Mouse (Mus musculus): ENCODE measurements around the gene Slc22a27.
"Not testable (repeated sequence)": the region's sequence is repeated elsewhere in the genome, so short reads cannot be mapped to it uniquely, and the experiment has no call there.

The Slc22a27 gene

DNA sequence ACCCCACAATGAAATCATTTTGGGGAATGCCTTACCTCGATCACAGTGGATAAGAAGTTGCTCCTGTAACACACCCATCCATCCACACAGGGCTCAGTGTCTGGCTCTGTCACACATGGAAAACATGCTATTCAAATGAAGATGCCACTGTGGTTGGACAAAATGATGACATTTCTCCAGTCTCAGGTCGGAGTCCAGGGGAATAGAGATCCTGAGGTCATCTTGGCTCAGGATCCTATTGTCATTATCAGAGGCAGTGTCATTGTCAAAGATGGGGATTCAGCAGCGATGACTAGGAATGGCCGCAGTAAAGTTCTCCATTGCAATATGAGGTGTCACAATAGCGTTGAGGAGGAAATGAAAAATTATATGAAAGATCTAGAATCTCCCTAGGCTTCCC is at the start of gene Slc22a27:
Slc22a27 (minus strand) TSS at position 101 of the 400 bp plus-strand sequence.
- ATAC-seq (ENCODE audit: low TSS enrichment) = not testable (repeated sequence)

DNA sequence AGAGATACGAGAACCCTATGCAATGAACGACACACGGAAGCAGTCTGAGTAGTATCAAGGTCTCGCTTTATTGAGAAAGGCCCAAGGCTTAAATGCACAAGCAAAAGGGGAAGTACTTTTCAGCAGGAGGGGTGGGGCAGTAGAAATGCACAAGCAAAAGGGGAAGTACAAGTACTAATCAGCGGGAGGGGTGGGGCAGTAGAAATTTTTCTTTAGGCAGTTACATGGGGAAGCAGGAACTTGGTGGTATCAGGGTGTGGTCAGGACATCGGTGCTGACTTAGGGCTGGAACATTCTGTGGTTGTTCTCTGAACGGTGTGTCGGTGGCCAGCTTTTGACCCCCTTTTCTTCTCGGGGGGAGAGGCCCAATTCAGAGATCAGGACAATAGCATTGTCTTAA is 45.8 kb upstream of the Slc22a27 start:
- not testable (repeated sequence) for ATAC-seq (ENCODE audit: low TSS enrichment)

DNA sequence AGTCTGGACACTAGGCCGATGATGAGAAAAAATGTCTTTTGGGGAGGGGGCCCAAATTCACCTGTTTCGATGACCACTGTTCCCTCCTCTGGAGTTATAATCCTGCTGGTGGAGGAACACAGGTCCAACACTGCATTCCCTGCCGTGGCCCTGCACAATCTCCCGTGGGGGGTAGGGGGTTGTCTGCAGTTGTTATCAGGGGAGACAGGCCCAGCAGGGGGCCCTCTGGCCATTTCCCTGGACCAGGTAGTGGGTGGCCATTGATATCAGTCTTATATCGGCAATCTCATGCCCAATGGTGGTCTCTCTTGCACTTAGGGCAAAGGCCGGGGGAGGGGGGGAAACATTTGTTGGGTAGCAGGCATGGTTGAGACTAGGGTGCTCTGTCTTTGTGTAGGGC is 43.3 kb upstream of the Slc22a27 start:
- not testable (repeated sequence) for ATAC-seq (ENCODE audit: low TSS enrichment)

DNA sequence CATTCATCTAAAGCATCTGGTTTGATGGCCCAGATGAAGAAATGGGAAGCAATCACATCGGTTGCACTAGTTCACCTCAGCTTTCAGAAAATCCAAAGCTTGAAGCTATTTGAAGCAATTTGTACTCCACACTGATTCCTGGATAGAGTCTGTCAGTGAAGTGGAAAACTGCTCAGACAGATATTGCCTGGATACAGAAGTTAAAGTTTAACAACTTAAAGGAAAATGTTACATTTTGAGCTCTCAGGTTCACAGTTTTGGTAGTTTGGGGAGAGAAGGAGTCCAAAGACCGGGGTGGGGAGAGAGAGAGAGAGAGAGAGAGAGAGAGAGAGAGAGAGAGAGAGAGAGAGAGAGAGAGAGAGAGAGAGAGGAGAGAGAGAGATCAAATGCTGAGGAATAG is 2.9 kb upstream of the Slc22a27 start:
- ATAC-seq (ENCODE audit: low TSS enrichment) = no peak

DNA sequence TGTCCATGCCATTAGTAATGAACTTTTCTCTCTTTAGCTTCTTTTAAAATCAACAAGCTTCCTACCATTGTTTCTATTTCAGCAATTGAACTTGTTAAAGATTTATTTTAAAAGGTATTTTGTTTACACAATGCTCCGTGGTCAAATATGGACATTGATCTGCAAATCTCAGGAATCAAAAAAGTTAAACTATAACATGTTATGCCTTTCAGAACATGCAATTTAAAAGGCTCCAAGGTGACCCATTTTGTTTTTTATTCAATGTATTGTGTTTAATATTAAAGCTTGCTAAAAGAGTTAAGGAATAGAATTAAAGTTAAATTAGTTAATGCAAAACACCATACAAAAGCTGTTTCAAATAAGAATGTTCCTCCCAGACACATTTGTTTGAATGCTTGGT is 723 bp upstream of the Slc22a27 start:
- not testable (repeated sequence) for ATAC-seq (ENCODE audit: low TSS enrichment)

DNA sequence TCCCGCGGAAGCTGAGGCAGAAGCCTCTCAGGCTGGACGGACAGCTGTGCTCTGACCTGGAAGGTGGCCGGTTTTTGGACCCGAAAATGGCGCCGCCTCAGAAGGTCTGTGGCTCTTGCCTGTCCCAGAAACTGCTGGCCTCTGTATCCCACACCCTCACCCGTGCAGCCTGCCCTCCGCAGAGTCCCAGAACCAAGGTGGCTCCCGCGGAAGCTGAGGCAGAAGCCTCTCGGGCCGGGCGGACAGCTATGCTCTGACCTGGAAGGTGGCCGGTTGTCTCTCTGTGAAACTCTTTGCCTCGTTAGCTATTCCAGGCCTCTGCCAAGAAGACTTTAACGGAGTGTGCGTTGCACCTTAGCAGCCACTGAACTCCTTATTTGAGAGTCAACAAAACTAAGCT is 26.4 kb downstream of the Slc22a27 start:
- ATAC-seq (ENCODE audit: low TSS enrichment) = not testable (repeated sequence)

DNA sequence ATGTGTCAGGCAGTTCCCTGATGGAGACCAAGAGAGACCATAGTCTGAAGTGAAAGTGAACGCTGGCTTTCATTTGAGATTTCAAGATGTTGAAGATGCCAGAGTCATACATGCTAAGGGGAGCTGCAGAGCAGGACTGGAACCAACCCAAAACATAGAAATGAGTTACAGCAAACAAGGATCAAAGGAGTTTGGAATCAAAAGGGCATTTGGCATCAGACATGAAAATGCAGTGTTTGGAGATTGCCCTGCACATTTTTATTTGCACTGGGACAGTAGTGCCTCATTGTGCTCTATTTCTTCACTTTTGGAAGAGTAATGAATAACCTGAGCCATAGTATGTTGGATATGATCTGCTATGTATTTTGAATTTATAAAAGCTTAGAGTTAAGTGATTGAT is 89.2 kb downstream of the Slc22a27 start:
- no peak for ATAC-seq (ENCODE audit: low TSS enrichment)

DNA sequence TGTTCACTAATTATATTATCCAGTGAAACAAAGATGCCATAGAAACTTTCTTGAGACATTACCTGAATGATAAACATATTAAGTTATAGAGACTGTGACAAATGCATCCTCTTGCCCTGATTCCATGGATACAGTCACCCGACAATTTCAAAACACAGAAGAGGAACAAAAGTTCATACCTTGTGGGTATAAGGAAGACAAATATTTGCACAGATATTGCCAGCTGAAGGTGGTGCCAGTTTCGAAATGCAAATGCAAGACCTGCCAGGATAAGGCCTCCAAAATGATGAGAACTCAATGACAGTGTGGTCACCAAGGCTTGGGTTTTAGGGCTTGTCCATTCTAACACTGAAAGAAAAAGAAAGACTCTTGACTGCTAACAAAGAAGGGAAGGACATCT is 136.0 kb downstream of the Slc22a27 start:
- no peak for ATAC-seq (ENCODE audit: low TSS enrichment)

Data from frontal cortex, adult (tissue).